Mouse (Mus musculus) brain, embryonic 18.5 days (tissue): ENCODE measurements around the gene Nmnat3.

Source experiments
- DNase-seq: peaks from one replicate; pipeline ENCODE4 v3.0.0-alpha.2; 2012; ENCODE audit warnings: low read depth, low spot score

Gene Nmnat3

GRCm38 (mm10) chr9:98354919-98355318 is 67.7 kb downstream of the Nmnat3 start:
- DNase-seq: no peak

- no peak for DNase-seq
Observed at GRCm38 (mm10) chr9:98361047-98361446, 73.8 kb downstream of the Nmnat3 start.

DNA sequence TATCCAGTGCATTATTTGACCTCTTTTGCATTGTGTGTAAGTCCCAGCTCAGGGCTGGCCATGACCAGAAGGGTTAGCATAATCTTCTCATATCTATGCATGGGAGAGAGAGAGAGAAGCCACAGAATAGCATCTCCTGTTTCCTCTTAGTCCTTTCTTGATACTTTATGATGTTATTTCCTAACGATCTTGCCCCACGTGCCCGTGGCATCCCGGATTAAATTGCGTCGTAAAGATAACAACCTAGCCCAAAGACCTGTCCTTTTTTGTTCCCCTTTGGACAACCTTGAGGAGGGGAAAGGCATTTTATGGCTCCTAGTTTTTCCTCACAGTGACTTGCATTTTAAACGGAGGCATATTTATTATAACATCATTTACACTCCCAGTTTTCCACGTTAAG is 78.8 kb downstream of the Nmnat3 start:
- DNase-seq: no peak

DNA sequence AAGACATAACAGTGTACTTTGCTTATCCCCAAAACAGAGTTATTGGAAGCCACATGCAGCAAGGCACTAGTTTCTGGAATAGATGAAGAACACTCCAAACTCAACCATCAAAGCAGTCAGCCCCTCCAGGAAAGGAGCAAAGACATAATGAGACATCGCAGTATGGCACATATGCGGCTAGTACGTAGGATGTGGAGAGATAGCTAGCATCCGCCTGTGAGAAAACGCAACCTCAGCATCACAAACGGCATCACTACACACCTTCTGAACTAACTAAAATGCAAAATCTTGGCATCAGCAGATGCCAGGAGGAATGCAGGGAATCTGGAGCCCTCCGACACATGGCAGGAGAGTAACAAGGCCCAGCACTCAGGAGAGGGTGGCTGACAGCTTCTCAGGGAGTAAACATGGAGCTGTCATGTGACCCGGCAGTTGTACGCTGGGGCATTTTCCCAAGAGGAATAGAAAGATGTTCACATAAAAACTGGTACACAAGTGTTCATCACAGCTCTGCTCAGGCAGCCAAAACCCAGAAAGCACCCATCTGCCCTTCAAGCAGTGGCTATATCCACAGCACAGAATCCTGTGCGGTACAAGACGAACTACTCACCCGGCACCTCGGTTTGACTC is 80.2 kb downstream of the Nmnat3 start:
- DNase-seq: no peak

DNA sequence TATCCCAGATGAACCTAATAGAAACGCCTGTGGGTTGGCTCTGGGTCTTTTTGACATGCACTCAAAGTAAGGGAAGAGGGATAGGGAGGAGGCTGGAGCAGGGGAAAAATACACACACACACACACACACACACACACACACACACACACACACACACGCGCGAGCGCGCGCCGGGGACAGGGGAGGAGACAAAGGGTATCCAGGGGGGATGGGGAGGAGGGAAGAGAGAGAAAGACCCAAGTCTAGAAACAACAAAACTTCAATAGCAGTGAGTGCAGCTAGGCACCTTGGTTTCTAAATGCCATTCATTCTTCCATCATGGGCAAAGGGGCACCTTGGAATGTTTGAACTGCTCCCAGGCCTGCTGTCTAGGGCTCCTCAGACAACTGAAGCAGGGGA is 82.5 kb downstream of the Nmnat3 start:
- DNase-seq: no peak

GRCm38 (mm10) chr9:98373358-98373757 is 86.1 kb downstream of the Nmnat3 start:
- no peak for DNase-seq

DNA sequence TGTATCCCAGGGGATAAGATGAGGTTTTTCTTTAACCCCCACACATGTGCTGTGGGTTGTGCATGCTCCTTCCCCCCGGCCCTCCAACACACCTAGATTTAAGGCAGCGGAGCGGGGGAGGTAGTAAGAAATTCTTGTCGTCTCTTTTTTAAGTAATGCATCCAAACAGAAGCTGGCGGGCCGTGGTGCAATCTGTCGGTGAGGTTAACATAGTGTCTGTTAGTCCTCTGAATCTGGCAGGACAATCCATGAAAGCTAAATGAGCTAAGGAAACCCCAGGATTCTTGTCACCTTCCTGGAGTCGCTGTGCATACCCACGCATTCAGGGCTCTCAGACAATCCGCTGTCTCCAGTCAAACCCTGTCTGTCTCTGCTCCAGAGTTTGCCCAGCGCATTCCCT is 87.7 kb downstream of the Nmnat3 start:
- no peak for DNase-seq

DNA sequence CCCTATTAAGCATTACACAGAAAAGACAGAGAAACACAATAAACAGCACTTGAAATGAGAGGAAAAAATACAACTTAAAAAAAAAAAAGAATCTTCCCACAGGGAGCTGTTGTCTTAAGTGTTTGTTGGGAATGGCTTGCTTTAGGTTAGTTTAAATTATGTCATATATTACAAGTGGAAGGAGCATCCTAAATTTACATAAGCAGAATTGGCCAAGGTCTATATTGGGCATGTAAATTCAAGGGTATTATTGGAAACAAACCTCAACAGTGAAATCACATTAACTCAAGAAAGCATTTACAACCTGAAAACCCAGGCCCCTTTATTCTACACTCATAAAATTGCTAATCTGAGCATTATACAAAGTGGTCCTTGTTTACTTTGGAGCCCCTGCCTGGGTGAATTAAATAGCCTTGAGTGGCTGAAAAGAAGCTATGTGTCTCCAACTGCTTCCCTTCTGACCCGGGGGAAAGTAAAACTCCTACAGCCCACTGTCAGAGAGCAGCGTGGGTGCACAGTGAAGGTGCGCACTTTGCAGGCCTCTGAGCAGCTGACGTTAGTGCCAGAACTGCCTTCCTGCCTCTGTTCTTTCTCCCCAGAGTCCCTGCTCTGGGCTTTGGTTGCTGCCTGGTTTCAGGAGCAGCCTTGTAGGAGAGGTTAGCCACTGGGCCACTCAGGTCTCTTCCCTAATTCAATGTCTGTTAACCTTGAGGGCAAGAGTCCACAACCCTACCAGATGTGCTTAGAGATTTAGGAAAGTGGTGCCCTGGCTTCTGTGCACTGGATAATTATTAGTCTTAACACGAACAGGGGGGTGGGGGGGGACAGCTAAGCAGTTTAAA is 88.3 kb downstream of the Nmnat3 start:
- DNase-seq: no peak

DNA sequence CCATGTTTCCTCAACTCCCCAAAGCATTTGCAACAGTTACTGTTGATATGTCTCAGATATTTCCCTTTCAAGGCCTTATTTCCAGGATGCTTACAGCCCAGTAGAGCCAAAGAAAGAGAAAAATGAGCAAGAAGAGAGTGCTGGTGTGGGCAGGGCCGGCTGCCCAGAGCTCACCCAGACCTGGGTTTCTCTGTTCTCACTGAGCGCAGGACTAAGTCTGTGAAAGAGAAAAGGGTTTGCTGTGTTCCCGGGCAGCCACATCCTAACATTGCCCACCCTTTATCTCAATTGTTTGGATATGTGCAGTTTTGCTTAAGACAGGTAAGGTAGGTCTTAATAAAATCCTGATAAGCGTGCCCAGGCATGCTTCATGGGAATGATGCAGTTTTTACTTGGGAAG is 92.5 kb downstream of the Nmnat3 start:
- DNase-seq: no peak

DNA sequence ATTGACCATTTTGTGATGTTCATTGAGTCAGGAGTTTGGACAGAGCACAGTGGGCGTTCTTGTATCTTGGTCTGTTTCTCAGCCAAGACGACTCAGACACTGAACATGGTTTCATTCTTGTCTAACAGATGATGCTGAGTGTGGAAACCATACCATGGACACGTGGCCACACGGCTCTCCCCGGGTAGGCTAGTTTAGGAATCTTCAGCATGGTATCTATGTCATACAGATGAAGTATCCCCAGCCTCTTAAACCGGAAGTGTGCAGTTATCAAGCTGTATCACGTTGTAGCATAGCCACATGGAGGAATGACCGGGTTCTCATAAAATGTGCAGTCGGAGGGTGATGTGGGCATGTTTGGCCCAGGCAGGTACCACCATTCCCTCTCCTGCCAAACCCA is 93.4 kb downstream of the Nmnat3 start:
- DNase-seq: no peak

DNA sequence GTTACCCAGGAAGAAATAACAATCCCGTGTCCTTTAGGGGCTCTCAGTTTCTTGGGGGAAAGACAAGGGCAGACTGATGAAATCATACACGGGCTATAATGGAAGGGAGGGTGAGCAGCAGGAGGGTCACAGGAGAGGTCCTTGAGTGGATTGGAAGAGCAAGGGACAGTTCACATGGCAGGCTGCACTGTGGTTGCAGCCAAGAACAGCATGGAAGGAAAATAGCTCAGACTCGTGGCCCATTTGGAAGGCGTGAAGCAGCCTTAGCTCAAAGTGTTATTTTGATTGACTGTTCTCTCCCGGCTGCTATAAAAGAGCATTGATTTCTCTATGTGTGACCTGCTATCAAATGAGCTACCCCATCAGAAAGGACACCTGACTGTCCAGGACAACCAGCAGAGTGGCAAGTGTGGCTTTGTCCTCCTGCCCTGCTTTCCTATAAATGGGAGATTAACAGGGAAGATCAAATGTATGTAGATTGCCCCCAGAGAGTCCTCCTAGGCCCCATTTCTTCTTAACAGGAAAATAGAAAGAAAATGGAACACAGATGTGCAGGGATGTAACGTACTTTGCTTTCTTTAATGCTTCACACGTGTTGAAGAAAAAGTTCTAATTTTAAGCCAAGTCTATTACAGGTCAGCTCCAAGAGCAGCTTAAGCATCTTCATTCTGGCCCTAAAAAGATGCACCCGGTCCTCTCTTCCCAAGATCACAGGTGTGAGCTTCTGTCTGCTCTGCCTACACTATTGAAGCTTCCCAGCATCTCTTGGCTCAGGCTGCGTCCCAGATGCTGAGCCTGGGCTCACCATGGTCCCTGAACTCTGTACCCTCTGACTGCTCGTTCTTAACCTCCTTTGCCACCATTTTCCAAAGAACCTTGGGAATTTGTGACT is 100.8 kb downstream of the Nmnat3 start:
- no peak for DNase-seq

GRCm38 (mm10) chr9:98388633-98388965 is 101.4 kb downstream of the Nmnat3 start:
- no peak for DNase-seq

DNA sequence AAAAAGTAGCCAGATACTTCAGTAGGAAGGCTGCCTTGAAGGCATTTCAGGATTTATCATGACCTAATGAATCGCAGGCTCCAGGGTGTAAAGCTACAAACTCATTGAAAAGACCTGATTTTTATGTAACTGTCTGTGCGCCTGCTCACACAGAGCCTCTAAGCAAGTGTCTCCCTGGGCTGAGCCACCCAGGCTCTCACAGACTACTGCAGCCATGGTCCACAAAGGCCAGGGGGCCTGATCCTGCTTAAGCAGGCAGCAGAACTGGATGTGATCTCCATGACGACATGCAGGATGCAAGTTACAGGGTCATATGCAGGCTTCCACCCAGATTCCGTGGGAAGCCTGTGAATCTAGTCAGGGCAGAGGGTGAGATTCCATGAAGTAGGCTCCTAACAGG is 106.3 kb downstream of the Nmnat3 start:
- no peak for DNase-seq

DNA sequence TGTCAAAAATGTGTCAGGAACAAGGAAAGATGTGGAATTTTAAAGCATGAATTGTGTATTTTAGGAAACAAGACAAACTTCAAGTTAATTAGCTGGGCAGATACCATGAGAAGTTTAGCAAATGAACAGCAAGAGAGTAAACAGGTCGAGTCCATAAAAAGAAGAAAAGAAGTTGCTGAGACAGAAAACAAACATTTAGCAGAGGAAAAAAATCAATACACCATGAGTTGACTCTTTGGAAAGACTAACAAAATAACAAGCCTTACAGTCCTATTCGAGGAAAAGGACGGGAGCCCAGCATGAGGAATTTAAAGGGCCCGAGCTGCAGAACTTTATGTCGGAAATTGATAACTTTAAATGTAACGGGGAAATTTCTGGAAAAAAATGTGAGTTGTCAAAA is 110.0 kb downstream of the Nmnat3 start:
- no peak for DNase-seq

DNA sequence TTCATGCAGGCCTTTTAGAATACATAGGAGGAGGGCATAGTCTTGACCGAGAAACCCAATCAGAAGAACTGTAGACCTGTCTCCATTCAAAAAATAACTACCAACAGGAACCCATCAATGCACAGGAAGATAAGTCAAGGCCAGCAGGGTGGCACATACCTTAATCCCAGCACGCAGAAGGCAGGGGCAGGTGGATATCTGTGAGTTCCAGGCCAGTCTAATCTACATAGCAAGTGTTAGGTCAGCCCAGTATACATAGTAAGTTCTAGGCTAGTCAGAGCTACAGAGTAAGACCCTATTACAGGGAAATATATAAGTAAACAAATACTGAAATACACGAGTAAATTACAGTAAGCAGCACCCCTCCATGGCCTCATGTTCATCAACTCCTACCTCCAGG is 110.6 kb downstream of the Nmnat3 start:
- no peak for DNase-seq

GRCm38 (mm10) chr9:98400185-98400894 is 113.1 kb downstream of the Nmnat3 start:
- no peak for DNase-seq

DNA sequence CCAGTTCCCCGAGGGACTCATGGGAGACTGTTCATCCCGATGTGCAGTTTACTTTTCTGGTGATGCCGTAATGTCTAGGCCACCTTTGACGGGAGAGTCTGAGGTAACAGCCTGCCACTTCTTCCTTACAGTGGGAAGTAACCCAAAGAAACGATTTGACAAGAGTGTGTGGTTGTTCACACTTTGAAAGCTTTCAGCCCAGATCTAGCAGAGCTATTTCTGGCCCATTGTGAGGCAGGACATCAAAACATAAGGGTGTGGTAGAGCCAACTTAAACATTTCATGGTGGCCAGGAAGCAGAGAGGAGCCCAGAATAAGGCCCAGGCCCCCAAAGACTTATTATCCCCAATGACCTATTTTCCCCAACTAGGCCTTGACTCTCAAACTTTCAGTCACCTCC is 114.4 kb downstream of the Nmnat3 start:
- no peak for DNase-seq

- no peak for DNase-seq
Observed at GRCm38 (mm10) chr9:98407771-98408170, 120.5 kb downstream of the Nmnat3 start.

DNA sequence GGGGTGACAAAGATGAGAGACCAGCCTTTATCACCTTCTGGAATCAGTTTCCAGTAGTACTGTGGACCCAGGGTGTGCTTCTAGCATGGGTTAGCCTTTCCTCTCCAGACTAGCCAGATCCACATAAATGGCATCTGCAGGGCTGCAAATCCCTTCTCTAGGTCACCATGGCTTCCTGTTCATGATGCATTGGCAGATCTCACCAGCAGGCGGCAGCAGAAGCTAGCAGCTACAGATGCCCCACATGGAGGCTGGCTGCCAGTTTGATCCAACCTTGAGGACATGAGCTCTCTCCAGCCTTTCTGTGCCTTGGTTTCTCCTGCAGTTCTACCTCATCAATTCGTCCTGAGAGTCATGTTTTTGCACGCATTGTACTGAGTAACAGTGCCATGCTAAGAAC is 121.9 kb downstream of the Nmnat3 start:
- no peak for DNase-seq

DNA sequence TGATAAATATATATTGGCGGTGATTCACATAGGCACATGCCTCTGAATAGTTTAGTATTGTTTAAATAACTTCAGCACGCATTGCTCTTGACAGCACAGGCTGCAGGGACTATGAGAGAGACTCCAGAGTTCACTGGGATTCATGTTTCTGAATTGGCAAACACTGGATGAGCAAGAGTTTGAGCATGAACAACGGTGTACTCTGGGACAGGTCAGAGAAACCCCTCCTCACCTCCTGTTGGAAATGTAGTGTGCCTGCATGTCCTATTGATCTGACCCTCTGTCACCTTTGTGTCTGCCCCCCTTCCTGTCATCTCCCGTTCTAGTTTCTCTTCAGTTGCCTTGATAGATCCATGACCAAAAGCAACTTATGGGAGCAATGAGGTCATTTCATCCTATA is 128.2 kb downstream of the Nmnat3 start:
- no peak for DNase-seq

GRCm38 (mm10) chr9:98417919-98418318 is 130.7 kb downstream of the Nmnat3 start:
- no peak for DNase-seq

DNA sequence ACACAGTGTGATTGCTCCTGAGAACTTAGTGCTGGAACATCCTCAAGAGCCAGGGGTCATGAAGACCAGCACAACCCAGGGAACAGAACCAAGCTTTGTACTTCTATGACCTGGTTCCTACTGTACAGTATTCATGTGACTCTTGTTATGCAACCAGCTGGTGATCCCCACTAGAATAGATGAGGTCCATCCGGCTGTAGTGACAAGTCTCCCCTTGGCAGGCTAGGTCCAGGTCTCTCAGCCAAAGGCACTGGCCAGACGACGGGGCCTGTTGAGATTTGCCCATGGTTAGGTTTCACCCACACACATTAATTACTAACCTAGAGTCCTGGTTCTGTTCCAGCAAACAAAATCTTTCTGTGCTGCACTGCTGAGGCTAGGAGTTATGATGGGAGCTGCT is 131.1 kb downstream of the Nmnat3 start:
- no peak for DNase-seq
